Mouse (Mus musculus): Measurements from ENCODE around the gene Igsf6. TPM values are rescaled to one million over a fixed set of nuclear protein-coding genes. Genes with fewer than 3 reads are reported as not detected.

The Igsf6 gene
- total RNA-seq, 2 experiments from 2014 or later: 0.22 to 0.54 TPM

GRCm38 (mm10) chr7:121081350-121081749 is 7.0 kb upstream of the Igsf6 start, which contains the start of gene Otoa:
TSS of gene Otoa (plus strand) at chr7:121081650.
- DNase-seq (ENCODE audit: low spot score in 2 of 2): no peak
- Histone ChIP-seq H3K27ac (no peak within 1 kb of the TSS), H3K4me3 (no peak within 1 kb of the TSS)
- TF ChIP-seq CTCF (conservative IDR thresholded peaks at IDR 0.05): no peak

DNA sequence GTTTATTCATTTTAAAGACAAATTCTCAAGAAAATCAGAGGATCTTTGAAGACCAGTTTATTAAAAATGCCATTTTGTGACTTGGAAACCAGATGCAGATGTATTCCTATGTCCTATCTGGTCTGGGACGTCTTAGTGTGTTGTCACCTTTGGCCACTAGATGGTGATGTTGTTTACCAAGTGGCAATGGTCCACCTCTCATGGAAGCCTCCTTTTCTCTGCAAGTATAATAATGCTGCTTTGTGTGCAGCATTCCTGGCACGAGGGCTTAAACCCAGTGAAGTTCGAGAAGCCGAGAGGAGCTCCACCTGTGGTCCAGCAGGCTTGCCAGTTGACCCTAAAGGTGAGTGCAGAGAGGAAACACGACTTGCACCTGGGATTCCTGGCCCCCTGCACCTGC is 3.5 kb upstream of the Igsf6 start:
- no peak overlapping the region for H3K27ac ChIP-seq
- no peak overlapping the region for H3K4me3 ChIP-seq
- peak; percentile 72 to 82 for DNase-seq (ENCODE audit: low spot score in 2 of 2)
- TF ChIP-seq CTCF (conservative IDR thresholded peaks at IDR 0.05): peak; percentile 88

DNA sequence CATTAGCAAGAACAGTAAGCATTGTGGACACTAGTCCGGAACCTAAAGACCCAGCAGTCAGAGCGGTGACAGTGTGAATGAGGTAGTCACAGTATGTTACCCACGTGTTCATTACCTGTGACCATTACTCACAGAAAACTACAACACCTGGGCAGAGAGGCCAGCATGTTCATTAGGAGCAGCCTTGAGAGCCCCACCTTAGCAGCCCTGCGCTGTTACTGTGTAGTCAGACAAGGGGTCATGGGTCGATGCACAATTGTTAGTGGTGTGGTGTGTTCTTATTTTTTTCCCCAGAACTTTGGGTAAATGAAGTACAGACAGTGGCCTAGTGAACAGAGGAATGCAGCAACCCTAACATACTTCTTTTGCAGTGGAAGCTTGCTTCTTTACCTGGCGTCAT is 2.9 kb upstream of the Igsf6 start:
- TF ChIP-seq CTCF (conservative IDR thresholded peaks at IDR 0.05): no peak
- DNase-seq (ENCODE audit: low spot score in 2 of 2): no peak
- no peak overlapping the region for H3K4me3 ChIP-seq
- H3K27ac ChIP-seq: no peak overlapping the region

DNA sequence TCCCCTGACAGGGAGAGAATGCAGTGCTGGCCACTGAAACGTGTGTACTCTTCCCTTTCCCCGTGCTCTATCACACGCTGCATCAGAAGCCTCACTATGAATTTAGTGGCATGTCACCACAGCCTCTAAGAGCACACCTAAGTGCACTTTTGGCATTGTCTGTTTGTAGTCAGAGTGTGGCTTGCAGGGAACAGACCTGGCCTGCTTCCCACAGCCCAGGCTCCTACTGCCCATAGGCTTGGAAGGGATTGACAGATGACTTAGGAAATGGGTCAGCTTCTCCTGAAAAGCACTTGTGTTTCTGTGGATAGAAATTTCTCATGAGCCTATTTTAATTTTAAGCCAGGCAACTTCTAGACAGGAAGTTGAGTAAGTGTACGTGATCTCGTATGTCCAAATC is 1.0 kb upstream of the Igsf6 start:
- no peak for DNase-seq (ENCODE audit: low spot score in 2 of 2)
- H3K4me3 ChIP-seq: no peak overlapping the region
- H3K27ac ChIP-seq: no peak overlapping the region
- no peak for TF ChIP-seq CTCF (conservative IDR thresholded peaks at IDR 0.05)

GRCm38 (mm10) chr7:121074801-121075400 is 529 bp upstream of the Igsf6 start:
- Histone ChIP-seq H3K4me3 (no peak overlapping the region), H3K27ac (no peak overlapping the region; the same call in 1 of the 2 replicates)
- no peak for TF ChIP-seq CTCF (conservative IDR thresholded peaks at IDR 0.05)
- DNase-seq (ENCODE audit: low spot score in 2 of 2): no peak

DNA sequence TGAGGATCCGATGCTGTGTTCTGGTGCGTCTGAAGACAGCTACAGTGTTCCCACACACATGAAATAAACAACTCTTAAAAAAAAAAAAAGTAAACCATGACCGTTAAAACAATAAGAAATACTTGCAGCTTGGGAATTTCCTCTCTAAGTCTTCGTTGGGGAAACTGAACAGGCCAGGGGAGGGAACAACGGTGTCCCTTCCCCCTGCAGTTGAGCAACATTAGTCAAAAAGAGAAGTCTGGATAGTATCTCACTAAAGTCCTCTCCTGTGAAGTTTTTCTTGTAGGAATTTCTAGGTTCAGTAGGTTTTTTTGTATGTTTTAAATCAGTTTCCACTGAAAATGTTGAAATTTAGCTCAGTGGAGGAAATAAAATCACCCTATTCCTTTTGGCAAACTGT is 1.9 kb downstream of the Igsf6 start:
- H3K27ac ChIP-seq: no peak overlapping the region
- DNase-seq (ENCODE audit: low spot score in 2 of 2): no peak
- no peak overlapping the region for H3K4me3 ChIP-seq
- no peak for TF ChIP-seq CTCF (conservative IDR thresholded peaks at IDR 0.05)

- Histone ChIP-seq H3K4me3 (no peak overlapping the region), H3K27ac (no peak overlapping the region)
- no peak for TF ChIP-seq CTCF (conservative IDR thresholded peaks at IDR 0.05)
- DNase-seq (ENCODE audit: low spot score in 2 of 2): no peak
These were observed 3.1 kb downstream of the Igsf6 start for GRCm38 (mm10) chr7:121071276-121071675.

- H3K27ac ChIP-seq: no peak overlapping the region
- peak in 1 of 2 experiments; percentile 28 for DNase-seq (ENCODE audit: low spot score in 2 of 2)
- peak; percentile 82 for TF ChIP-seq CTCF (conservative IDR thresholded peaks at IDR 0.05)
- H3K4me3 ChIP-seq: no peak overlapping the region
These were observed 10.1 kb downstream of the Igsf6 start for GRCm38 (mm10) chr7:121064309-121064708.

DNA sequence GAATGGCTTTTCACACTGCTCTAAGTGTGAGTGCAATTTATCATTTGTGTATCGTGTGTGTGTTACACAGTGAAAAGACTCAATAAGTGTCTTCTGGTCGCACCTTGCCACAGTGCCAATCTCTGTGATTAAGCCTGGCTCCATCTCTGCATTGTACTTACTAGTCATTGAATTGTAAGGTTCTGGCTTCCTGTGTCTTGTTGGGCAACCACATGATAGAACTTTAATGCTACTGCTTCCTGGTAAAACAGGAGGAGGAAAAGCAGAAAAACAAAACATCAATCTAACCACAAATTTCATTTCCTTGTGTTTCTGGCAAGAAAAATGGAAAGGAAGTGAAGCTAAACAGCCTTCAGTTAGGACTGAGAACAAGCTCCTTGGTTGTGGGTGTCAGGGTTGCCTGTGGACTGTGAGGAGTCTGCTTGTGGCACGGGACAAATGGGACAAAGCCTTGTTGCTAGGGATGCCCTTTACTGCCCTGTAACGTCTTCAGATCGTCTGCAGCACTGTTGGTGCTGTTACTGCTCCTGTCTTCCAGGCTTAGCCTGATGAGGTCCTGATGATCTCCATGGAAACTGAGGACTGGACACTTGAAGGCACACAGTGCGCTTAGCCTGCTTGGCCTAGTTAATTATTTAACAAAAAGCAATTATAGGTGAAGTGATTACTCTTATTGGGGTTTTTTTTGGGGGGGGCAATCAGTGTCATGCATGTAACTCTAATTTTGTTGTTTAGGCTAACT is 14.7 kb downstream of the Igsf6 start:
- no peak for TF ChIP-seq CTCF (conservative IDR thresholded peaks at IDR 0.05)
- H3K27ac ChIP-seq: no peak overlapping the region
- no peak for DNase-seq (ENCODE audit: low spot score in 2 of 2)
- H3K4me3 ChIP-seq: no peak overlapping the region

GRCm38 (mm10) chr7:121053071-121053470 is 21.3 kb downstream of the Igsf6 start:
- DNase-seq (ENCODE audit: low spot score in 2 of 2): no peak
- H3K4me3 ChIP-seq: no peak overlapping the region
- TF ChIP-seq CTCF (conservative IDR thresholded peaks at IDR 0.05): no peak
- no peak overlapping the region for H3K27ac ChIP-seq

- Histone ChIP-seq H3K27ac (no peak overlapping the region), H3K4me3 (no peak overlapping the region)
- no peak for TF ChIP-seq CTCF (conservative IDR thresholded peaks at IDR 0.05)
- DNase-seq (ENCODE audit: low spot score in 2 of 2): no peak
These were observed 26.7 kb downstream of the Igsf6 start for GRCm38 (mm10) chr7:121047624-121048023.

DNA sequence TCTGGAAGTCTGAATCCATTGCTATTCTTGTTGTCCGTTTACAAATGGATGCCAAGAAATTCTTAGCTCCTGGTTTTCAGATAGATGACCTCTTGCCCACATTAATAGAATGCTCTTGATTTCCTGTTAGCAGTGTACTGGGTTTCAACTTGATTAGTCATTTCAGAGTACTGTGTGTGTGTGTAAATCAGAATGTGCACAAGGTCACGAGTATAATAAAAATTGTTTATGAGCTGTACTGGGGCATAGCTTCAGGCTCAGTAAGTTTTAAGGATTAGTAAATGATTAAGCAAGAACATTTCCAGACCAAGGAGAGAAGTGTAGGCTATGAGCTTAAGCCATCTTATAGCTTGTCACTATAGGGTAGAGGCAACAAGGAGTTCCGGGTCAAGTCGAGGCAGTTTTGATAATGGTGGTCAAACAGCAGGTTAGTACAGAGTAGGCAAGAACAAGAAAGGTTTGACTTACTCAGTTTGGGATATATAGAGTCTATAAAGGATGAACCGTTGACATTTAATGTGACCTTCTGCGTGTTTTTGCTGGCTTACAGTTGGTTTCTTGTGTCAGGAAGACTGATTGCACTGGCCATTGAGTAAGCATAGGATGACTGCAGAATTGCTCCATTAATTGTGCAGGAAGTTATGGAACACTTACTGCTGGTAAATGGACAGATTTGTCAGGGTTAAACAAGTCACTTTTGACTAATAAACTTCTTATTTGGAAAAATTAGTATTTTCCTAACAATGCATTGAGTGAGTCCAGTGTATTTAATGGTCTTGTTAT is 28.5 kb downstream of the Igsf6 start:
- H3K27ac ChIP-seq: no peak overlapping the region
- no peak for TF ChIP-seq CTCF (conservative IDR thresholded peaks at IDR 0.05)
- H3K4me3 ChIP-seq: no peak overlapping the region
- DNase-seq (ENCODE audit: low spot score in 2 of 2): no peak

- Histone ChIP-seq H3K27ac (no peak overlapping the region), H3K4me3 (no peak overlapping the region)
- no peak for TF ChIP-seq CTCF (conservative IDR thresholded peaks at IDR 0.05)
- DNase-seq (ENCODE audit: low spot score in 2 of 2): no peak
These were observed 30.1 kb downstream of the Igsf6 start for GRCm38 (mm10) chr7:121044251-121044650.

Data from layer of hippocampus, adult 2 months (tissue).